Mouse (Mus musculus): ENCODE data around the gene Hspa12b. TPM values are rescaled to one million over a fixed set of nuclear protein-coding genes. Genes with fewer than 3 reads are reported as not detected.
A peak's percentile ranks its signal among the peaks of the same experiment; 100 is the strongest.

Gene Hspa12b
- total RNA-seq, 2 experiments from 2014 or later: 30.6 to 30.7 TPM

DNA sequence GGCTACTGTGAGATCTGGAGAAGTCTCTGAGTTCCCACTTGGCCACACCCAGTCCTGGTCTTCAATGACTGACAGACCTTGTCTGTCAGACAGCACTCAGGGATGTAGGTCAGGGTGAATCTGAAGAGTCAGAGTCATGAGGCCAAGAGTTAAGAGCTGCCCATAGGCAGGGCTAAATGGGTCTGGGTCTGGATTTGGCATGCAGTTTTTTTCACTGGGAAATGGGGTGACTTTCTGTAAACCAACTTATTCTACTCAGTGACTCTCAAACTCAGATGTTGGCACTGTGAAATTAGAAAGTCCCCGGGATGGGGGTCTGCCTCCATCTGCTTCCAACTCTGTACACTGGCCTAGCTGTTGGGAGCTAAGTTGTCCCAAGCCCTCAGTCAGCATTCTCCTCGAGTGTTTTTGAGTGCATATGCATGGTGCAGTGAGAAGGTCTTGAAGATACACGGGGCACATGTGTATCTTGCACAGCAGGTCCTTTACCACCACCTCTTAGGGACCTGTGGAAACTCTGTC is 1.6 kb downstream of the Hspa12b start:
- no peak for DNase-seq

DNA sequence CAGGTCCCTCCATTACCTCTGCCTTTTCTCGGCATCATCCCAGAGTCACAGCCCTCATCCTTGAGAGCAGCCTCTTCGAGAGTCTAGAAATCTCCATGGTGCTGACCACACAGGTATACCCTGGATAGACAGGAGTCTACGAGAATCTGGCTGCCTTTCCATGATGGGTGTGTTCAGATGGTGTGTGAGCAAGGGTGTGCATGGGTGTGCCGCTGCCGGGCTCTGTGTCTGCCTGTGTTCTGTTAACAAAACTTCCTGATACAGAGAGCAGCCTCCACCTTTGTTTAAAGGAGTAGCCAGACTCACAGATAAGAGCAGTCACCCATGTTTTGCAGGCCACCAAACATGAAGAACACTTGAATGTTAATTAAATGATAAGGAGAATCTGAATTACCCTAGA is 2.8 kb downstream of the Hspa12b start:
- DNase-seq: peak; percentile 47 to 74

DNA sequence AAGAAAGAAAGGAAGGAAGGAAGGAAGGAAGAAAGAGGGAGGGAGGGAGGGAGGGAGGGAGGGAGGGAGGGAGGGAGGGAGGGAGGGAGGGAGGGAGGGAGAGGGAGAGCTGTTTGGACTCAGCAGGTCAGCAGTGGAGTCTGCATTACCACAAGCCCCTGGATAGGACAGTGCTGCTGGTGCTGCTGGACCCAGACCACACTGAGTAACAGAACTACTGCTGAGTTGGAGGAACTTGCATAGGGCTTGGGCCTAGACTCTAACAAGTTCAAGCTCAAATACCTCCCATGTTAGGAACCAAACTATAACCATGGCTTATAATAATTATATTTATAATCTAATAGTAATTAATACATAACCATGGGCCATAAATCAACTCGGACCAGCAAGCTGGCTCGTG is 3.8 kb downstream of the Hspa12b start:
- no peak for DNase-seq

DNA sequence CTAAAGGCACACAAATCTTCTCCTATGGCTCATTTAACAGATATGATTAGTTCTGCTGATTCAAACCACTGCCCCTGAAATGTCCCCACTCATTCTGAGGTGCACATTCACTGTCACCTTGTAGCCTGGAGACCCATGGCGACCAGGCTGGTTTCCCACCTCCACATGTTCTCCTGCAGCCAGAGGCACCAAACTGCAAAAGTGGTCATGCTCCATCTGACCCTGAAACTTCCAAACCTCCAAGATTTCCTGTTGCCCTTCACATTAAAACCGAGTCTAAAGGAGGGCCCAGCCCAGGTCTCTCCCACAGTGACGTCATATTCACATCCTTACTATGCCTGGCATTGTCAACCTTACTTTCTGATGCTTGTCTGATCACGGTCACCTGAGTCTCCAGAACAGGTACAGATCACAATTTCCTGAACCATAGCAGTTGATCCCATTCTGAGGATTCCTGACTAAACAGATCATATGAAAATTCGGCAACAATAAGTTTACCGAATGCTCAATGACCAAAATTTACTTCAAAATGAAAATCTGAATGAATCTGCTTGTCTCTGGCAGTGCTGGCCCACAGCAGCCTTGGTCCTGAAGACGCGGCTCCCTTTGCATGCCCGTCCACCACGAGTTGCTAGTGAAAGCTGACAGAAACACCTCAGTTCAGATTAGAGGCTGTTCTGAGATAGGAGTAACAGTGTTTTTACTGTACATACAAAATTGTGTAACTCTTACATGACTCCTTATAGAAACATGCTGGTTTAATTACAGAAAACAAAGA is 5.2 kb downstream of the Hspa12b start:
- no peak for DNase-seq

DNA sequence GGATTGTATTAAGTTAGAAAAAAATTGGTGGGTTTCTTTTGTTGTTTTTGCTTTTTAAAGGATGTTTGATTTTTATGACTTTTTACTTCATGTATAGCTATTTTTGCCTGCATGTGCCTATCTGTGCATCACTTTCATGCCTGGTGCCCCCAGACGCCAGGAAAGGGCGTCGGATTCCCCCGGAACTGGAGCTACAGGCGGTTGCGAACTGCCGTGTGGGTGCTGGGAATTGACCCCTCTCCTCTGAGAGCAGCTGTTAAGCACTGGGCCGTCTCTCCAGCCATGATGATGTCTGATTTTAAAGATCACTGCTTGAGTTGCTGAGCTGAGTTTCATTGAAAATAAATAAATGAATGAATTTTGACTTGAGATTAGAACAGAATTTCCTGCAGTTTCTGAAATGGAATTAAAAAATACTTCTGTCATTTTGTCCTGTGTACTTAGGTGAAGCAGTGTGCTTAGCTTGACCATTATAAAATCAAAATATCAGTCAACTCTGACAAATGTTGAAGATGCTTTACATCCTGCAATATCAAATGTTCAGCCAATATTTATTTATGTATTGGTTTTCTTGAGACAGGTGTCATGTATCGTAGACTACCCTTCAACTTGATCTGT is 6.0 kb downstream of the Hspa12b start, which contains the start of gene Gm11037:
Gm11037 (plus strand) TSS at position 568 of the 618 bp plus-strand sequence.
- DNase-seq: no peak

DNA sequence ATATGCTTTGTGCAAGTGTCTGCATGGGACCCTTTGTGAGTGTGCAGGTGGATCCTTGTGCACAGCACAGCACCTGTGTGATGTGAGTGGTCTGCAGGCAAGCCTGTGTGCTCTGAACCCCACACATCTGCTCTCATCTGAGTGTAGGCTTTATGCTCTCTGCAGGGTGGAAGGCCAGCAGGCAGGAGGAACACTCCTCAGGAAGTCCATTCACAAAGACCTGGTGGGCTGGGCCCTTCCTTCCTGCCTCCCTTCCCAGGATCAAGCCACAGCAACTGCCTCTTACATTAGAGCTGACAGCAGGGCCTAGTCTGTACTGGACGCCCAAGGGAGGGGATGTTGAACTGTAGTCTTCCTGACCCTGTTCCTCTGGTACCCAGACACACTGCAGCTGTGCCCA is 7.3 kb downstream of the Hspa12b start:
- DNase-seq: peak; percentile 56 to 89

DNA sequence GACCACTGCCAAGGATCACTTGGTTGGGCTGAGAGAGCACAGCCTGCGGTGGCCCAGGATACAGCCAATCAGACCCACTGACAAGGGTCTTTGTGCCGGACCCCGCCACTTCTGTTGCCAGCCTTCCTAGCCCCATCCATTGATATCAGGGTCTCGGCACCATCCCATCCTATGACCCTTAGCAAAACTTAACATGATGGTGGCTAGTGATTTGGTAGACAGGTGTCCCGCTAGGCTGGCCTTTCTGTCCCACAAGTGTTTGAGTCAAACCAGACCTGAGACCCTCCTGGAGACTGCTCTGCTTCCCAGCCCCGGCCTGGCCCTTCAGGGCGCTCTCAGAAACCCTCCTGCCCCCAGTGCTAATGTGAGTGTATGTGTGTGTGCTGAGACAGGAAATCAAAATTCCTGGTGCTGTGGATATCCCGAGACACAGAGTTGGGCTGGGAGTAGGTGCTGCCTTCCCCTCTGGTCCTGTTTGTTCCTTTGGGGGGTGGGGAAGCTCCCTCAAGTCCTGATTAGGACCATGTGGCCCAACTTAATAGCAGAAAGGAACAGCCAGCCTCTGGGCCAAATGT is 7.8 kb downstream of the Hspa12b start:
- DNase-seq: peak in 1 of 2 experiments; percentile 21

DNA sequence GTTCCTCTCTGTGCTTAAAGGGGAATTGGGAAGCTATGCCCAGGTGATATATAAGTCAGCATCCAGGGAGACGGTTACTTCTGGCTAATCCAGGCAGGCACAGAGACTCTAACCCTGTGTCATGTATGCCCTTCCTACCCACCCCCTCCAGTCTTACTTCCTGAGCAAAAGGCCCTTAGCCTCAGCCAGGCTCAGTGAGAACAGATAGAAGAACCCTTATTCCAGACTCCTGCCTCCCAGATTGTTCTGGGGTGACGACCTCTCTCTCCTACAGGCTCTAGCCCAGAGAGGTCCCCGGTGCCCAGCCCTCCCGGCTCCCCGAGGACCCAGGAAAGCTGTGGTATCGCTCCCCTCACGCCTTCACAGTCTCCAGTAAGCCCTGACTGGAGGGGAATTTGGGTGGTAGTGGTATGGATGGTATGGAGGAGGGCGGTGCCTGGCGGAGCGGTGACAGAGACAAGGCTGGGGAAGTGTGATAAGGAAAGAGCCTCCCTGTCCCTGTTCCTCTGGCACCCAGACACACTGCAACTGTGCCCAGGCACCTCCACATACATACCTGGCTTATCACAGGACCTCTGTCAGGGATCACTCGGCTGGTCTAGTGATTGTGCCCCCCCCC is 8.6 kb downstream of the Hspa12b start:
- peak in 1 of 2 experiments; percentile 9 for DNase-seq

DNA sequence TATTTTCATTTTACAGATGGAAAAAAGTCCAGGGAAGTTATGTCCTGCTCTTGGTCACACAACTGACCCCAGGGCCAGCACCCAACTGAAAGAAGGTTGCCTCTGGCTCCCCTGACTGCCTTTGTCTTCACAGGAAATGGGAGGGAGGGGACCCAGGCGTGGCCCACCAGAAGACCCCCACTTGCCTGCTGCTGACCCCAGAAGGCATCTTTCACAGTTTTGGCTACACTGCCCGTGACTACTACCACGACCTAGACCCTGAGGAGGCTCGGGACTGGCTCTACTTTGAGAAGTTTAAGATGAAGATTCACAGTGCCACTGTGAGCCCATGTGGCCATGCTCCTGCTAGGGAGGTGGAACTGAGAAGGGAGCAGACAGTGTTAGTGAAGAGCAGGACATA is 11.2 kb downstream of the Hspa12b start:
- peak in 1 of 2 experiments; percentile 4 for DNase-seq

DNA sequence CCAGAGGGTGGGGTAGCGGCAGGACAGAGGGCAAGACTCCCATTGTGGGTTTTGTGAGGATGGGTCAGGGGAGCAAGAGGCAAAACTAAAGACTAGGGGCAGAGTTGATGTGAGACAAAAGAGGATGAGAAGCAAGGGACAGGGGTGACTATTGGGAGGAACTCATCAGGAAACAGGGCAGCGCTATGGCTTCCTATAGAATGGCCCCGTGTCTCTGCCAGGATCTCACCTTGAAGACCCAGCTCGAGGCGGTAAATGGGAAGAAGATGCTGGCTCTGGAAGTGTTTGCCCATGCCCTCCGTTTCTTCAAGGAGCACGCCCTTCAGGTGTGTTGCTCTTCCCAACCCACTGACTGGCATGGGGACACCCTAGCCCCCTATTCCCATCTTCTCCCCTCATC is 11.7 kb downstream of the Hspa12b start:
- no peak for DNase-seq

DNA sequence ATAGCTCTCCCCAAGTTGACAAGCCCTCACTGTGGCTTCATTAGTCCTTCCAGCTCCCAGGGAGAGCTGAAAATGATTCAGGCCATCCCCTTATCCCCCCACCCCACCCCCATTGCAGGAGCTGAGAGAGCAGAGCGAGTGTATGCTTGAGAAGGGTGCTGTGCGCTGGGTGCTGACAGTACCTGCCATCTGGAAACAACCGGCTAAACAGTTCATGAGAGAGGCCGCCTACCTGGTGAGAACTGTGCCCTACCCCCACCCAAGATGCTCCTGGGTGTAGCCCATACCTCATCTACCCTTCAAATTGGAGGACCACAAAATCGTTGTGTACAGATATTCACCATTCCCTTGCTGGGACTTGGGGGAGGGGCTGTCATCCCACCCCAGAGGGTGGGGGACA is 12.2 kb downstream of the Hspa12b start:
- DNase-seq: peak in 1 of 2 experiments; percentile 7

DNA sequence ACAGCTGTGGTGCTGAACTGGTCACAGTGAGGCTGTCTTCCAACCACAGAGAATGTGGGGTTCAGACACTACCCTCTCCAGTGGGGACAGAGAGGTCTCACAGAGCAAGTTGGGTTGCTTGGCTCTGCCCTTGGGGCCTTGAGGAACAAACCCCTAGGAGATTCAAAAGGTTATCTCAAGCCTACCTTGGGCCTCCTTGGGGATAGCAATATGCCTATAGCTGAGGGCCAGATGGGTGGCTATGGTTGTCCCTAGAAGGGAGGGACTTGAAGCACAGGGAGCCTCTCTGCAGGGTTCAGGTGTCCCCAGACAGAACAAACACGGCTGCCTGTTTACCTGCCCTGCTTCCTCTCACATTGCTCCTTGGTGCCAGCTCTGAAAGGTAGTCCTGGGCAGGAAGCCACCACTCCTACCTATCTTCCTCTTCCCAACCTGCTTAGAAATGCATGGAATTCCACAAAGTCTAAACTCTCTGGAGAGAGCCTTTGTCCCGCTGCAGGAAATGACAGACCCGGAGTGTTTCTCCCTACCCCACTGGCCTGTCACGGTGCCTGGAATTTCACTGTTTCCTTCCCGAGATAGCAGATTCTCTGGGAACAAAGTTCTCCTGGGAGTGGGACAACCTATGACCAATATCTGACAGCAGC is 12.9 kb downstream of the Hspa12b start:
- DNase-seq: peak; percentile 56 to 83

DNA sequence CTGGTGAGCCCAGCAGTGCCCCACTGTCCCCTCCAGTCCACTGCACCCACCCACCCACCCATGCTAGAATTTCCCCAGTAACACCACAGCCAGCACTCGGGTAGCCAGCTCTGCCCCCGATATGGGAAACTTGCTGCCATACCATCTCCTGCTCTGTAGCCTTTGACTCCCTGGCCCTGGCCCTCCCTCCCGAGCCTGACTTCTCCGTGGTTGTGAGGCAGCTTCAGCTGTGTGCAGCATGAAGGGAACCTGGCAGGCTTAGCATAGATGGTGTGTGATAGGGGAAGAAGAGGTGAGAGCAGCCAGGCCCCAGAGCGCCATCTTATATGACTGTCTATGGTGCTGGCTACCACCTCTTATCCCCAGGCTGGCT is 13.4 kb downstream of the Hspa12b start:
- no peak for DNase-seq

DNA sequence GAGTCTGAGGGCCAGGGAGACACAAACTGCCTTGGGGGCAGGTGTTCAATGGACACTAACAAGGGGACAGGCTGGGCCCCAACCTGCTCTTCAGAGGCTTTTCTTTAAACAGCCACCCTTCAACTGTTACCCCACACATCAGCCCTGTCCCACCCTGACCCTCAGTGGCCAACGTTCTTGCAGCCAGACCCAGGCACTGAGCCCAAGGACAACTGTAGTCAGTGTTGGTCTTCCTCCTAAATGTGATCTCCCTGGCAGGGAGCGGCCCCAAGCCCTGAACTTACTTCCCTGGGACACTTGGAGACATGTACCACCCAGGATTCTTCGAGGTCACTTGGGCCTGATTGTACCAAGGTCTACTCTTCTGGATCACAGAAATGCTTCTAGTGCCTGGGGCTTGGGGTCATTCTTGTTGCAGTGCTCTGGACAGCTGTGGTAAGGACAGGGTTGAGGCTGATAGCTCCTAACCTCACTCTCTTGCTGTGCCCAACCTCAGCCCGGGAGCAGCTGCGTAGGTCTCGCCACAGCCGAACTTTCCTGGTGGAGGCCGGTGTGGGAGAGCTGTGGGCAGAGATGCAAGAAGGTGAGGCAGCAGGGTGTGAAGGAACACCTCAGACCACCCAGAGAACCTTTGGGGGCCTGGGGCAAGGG is 14.4 kb downstream of the Hspa12b start:
- peak in 1 of 2 experiments; percentile 7 for DNase-seq

DNA sequence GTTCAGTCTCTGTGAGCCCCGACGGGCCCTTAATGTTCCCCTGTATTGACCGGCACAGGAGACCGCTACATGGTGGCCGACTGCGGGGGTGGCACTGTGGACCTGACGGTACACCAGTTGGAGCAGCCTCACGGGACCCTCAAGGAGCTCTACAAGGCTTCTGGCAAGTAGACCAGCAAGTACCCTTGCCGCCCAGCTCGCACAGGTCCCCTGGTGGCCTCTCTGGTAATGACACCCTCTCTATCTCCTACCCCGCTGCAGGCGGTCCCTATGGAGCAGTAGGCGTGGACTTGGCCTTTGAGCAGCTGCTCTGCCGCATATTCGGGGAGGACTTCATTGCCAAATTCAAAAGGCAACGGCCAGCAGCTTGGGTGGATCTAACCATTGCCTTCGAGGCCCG is 15.5 kb downstream of the Hspa12b start:
- DNase-seq: peak; percentile 87 to 88

DNA sequence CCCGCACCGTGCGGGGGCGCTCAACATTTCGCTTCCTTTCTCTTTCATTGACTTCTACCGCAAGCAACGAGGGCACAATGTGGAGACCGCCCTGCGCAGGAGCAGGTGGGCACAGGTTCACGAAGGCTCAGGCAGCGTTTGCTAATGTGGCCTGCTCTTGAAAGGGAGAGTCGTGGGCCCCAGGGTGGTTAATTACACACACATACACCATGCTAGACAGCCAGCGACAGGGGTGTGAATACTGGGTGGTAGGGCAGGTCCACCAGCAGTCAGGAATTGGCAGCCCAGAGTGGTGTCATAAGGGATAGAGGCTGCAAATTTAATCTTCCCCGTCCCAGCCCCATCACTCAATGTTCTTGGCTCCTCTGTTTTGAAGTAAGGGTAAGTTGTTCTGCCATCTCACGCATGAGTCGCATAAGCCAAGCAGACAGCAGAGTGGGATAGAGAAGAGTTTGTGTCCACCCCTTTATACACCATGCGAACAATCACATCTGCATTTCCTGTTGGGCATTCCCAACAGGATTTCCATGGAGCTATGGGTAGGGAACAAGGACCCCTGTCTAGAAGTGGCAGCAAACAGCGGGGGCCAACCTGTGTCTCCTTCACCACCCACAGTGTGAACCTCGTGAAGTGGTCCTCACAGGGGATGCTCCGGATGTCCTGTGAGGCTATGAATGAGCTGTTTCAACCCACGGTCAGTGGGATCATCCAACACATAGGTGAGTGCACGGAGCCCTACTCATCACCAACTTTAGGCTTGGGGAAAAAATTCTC is 16.1 kb downstream of the Hspa12b start:
- DNase-seq: peak in 1 of 2 experiments; percentile 10

DNA sequence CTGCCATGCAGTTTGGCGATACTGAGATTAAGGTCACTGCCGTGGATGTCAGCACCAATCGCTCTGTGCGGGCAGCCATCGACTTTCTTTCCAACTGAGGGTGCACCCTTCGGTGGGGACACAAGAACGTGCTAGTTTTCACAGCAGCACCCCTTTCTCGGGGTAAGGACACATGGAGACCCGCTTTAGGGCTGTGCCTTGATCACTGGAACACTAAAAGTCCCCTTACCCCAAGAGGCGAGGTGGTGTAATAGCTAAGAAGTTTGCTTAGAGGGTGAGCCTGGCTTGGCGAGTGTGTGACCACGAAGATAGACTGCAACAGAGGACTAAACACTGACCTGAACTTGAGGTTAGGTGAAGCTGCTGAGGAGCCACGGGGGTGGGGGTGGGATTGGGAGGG is 18.0 kb downstream of the Hspa12b start:
- no peak for DNase-seq

DNA sequence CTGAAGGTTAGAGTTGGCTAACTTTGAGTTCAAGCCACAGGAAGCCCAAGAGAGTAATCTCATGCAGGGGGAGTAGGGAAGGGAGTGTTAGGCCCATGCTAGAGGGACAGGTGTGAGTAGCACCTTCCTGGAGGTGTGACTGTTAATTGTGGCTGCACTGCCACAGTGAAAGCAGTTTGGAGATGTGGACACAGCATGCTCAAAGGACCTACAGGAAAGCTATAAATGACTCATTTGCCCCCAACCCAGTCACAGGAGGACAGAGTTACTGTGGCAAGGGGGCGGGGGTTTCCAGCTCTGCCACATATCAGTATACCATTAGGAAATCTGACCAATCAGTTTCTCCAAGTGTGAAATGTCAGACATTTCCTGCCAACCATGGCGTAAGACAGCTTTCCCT is 18.5 kb downstream of the Hspa12b start:
- DNase-seq: no peak

DNA sequence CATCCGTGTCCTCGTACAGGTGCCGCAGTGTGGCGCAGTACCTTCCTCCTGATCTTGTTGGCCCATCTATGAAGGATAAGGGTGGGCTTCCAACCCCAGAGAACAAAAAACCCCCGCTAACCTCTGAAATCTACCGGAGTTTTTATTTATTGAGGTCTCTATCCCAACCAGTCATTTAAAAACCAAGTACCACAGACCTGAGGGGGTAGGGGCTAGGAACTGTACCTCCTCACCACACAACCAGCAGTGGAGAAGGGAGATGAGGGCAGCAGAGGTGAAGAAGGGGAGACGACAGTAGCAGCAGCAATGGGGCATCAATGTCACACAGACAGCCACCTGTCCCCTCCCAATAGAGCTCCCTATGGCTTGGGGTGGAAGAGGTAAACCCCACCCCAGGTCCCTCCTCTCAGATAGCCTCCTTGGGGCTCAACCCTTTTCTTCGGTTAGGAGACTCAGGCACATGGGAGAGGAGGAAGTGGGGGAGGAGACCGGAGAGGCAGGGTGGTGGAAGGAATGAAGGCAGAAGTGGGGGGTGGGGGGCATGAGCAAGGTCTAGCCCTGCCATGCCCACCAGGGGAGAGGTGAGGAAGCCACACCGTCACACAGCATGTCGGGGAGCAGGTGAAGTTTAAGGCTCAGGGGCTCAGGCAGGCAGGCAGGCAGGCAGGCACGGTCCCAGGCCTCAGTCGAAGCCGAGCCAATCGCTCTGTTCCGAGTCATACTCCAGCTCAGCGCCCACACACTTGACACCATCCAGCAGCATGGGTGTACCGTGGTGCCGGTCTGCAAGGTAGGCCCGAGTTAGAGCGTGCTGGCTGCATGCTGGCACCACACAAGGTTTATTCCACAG is 19.3 kb downstream of the Hspa12b start:
- DNase-seq: no peak

DNA sequence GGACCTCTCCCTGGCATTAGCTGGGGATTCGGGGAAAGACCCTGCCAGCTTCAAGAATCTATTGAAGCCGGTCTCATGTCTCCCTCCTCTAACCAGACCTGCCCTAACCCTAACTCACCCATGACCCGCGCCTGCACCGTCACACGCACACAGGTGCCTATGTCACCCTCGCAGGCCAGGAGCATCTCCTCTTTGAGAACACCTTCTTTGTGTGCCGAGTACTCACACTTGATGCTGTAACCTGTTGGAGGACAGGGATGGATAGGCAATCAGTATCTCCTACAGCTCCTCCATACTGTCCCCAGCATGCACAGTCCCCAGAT is 19.9 kb downstream of the Hspa12b start:
- DNase-seq: peak in 1 of 2 experiments; percentile 12
